Mouse (Mus musculus) cortical plate, adult 2 months (tissue): ENCODE results near the gene Wdr48. TPM values are rescaled to one million over a fixed set of nuclear protein-coding genes. Genes with fewer than 3 reads are reported as not detected.

ENCODE experiments used
- H3K27ac ChIP-seq: fragments of 200-500 bp; 2 replicates; pipeline ENCODE4 v1.5.1; 2012; ENCODE audit warnings: low read length, control low read depth, inconsistent platforms; ENCODE audit not compliant: insufficient read depth
- H3K4me1 ChIP-seq: fragments of 200-500 bp; 2 replicates; pipeline ENCODE4 v1.6.1; 2011; ENCODE audit warnings: low read length; ENCODE audit not compliant: control insufficient read depth, insufficient read depth
- H3K4me3 ChIP-seq: fragments of 200-500 bp; 2 replicates; pipeline ENCODE4 v1.5.1; 2011; ENCODE audit warnings: mild to moderate bottlenecking, low read length, control low read depth; ENCODE audit not compliant: insufficient read depth
- CTCF ChIP-seq: fragments of 200-500 bp; IDR thresholded peaks from 2 replicates; pipeline ENCODE4 v1.5.1; 2011; ENCODE audit warnings: mild to moderate bottlenecking, control low read depth, low read length; ENCODE audit not compliant: insufficient read depth; ENCODE audit errors: extremely low read depth
- POLR2A ChIP-seq: fragments of 200-500 bp; IDR thresholded peaks from 2 replicates; pipeline ENCODE4 v1.6.1; 2011; ENCODE audit warnings: mild to moderate bottlenecking, low read length, control low read depth; ENCODE audit not compliant: insufficient read depth; ENCODE audit errors: extremely low read depth
- polyA plus RNA-seq: library from polyadenylated mRNA; depleted of rRNA; stranded (reverse); fragments of >200 nt; gene quantifications from 2 replicates; pipeline ENCODE4 v1.2.3, GENCODE M21; 2012; rRNA removed

Wdr48 gene
- 68.8 and 76.2 TPM in 2 replicates for polyA plus RNA-seq

DNA sequence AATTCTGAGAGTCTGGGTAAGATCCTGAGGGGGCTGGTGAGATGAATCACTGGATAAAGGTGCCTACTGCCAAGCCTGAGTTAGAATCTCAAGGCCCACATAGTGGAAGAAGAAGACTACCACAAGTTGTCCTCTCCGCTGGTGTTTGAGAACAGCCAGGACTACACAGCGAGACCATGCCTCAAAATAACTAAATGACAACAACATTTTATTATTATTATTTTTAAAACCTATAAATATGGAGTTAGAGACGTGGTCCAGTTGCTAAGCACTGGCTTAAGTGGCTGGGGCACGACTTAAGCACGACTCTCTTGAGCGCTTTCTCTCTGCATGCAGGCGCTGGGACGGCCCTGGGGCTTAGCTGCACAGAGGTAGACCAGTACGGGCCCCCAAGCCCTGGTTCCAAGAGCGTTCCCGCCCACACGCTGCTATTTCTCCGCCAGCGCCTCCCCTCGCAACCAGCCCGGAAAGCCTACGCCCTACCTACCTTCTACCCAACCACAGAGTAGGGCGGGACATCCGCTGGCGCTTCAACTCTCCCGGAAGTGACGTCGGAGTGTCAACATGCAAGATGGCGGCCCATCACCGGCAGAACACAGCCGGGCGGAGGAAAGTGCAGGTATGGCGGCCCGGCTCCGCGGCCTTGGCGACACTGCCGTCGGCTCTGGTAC lies at the start of gene Wdr48:
TSS of gene Wdr48 (plus strand) at position 540 of the 671 bp plus-strand sequence.
- Histone ChIP-seq H3K27ac (peak within 1 kb of the TSS; percentile 55; the same call in 1 of the 2 replicates), H3K4me1 (peaks cover 3% of the 10 kb centered on the region; the same call in 1 of the 2 replicates), H3K4me3 (peak within 1 kb of the TSS; percentile 53)
- TF ChIP-seq POLR2A (peak; percentile 78), CTCF (no peak)

DNA sequence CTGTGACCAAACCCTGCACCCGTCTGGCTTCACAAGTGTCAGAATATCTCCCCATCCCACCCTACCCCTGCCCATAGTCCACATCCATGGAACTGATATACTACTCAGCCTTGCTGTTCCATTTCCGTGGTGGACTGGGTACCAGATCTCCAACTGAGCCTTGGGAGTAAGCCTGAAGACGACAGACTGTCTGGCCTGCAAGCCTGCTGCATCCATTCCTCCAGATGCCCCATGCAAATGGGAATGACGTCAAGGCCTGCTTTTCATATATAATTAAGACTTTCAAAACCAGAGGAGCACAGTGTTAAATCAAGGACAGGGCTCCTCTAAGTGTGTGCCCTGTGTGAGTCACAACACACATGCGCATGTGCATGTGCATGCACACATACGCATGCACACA lies 47.5 kb upstream of the Wdr48 start:
- Histone ChIP-seq H3K27ac (no peak overlapping the region), H3K4me1 (no peaks in the 10 kb centered on the region; the same call in 1 of the 2 replicates), H3K4me3 (no peak overlapping the region)
- TF ChIP-seq POLR2A: no peak
- TF ChIP-seq CTCF: no peak

DNA sequence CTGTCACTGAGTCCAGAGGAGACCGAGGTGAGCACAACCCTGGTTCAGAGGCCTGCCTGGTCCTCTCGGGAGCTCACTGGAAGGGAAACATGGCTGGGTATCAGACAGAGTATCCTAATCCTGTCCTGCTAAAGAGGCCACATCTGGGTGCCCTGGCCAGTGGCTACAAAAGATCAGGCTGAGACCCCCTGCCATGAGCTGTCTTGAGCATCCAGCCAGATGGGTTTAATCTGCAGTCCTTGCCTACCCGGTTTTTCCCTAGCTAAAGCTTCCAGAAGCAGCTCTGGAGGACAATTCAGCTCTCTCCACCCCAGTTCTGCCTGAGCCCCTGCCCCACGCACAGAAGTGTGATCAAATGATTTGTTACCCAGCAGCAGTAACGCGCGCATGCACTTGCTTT lies 46.0 kb upstream of the Wdr48 start:
- no peak overlapping the region for H3K4me3 ChIP-seq
- TF ChIP-seq POLR2A (no peak), CTCF (no peak)
- H3K27ac ChIP-seq: no peak overlapping the region
- no peaks in the 10 kb centered on the region for H3K4me1 ChIP-seq

DNA sequence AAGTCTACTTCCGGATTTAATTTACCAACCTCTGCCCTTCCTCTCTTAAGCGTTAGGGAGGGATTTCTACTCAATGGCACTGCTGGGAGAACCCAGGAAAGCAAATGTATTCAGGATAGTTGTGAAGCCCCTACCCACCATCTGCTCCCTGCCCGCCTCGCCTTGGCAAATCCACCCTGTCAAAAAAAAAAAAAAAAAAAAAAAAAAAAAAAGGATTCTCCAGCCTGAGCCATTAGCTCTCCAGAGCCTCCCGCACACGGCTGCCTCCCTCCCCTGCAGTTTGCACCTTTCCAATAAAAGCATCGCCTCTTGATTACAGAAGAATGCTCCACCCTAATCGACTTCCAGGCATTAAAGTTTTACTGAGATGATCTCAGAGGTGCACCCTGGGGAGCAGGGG lies 45.5 kb upstream of the Wdr48 start:
- Histone ChIP-seq H3K4me1 (no peaks in the 10 kb centered on the region), H3K27ac (no peak overlapping the region), H3K4me3 (no peak overlapping the region)
- TF ChIP-seq POLR2A (no peak), CTCF (no peak)

DNA sequence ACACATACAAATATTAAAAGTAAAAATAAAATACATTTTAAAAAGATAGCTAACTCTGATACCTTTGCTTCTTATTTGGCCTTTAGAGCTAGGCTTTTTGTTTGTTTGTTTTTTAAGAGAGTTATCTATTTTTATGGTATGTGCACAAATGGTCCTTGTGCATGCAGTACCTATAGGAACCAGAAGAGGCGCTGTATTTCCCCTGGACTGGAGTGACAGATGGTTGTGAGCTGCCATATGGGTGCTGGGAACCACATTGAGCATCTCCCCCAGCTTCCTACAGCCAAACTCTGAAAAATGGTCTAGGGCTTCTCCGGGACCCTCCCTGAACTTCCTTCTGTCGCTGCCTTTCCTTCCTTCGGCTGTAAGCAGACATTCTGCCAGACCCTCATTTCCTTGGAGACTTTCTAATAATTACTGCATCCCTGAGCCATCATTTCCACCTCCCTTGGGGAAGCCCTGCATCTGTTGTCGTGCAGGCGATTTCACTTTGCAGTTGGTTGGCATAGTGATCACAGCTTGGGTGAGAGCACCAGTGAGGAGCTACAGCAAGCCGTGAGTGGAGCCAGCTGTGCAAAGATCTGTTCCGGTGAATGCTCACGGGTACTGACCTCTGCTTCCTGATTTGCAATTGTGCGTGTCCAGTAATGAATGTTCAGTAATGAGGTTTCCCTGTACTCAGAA lies 42.2 kb upstream of the Wdr48 start:
- TF ChIP-seq CTCF (no peak), POLR2A (no peak)
- H3K27ac ChIP-seq: no peak overlapping the region
- H3K4me3 ChIP-seq: no peak overlapping the region
- no peaks in the 10 kb centered on the region for H3K4me1 ChIP-seq

DNA sequence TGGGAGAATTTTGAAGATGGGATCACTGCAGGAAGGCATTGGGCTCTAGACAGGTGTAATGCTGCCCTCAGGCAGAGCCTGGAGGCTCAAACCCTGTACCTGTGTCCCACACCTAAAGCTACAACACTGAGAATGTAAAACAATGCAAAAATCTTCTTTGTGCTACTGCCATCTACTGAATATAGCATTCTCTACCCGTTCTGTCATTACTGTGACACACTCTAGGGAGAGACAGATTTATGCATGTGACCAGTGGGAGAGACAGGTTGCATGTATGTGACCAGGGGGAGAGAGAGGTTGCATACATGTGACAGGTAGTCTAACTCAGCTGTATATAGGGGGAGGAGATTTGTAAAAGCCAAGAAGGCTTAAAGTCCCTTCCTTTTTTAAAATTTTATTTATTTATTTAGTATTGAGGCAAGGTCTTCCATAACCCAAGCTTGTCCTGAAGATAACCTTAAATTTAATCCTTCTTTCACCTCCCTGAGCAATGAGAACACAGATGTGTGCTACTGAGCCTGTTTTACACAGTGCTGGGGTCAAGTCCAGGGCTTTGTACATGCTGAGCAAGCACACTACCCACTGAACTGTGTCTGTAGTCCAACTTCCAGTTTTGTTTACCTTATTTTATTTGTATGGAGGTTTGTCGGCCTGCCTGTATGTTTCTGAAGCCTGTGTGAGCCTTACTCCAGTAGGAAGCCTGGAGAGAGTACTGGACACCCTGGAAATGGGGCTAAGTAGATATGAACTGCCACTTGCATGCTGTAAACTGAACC lies 41.4 kb upstream of the Wdr48 start:
- Histone ChIP-seq H3K4me1 (no peaks in the 10 kb centered on the region), H3K4me3 (no peak overlapping the region), H3K27ac (no peak overlapping the region)
- TF ChIP-seq CTCF (0 out of 2 replicates have a peak, but pooled peaks have one; percentile 1), POLR2A (no peak)

DNA sequence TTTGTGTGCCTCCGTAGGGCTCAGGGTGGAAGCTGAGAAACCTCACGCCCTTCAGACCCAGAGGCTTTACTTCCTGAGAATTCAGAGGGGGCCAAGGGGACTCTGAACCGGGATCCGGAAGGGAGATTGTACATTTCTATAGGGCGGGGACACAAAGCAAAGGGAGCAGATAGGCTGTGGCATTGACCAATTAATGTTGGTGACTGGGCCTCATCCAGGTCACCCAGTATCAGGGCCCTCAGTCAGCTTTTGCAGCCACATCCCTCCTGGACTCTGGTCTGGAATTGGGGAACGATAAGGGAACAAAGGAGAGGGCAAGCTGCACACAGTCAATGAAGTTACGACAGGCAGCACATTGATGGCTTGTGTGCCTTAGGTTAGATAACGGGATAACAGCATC lies 40.5 kb upstream of the Wdr48 start:
- Histone ChIP-seq H3K27ac (no peak overlapping the region), H3K4me3 (no peak overlapping the region), H3K4me1 (no peaks in the 10 kb centered on the region)
- TF ChIP-seq CTCF (no peak), POLR2A (no peak)

DNA sequence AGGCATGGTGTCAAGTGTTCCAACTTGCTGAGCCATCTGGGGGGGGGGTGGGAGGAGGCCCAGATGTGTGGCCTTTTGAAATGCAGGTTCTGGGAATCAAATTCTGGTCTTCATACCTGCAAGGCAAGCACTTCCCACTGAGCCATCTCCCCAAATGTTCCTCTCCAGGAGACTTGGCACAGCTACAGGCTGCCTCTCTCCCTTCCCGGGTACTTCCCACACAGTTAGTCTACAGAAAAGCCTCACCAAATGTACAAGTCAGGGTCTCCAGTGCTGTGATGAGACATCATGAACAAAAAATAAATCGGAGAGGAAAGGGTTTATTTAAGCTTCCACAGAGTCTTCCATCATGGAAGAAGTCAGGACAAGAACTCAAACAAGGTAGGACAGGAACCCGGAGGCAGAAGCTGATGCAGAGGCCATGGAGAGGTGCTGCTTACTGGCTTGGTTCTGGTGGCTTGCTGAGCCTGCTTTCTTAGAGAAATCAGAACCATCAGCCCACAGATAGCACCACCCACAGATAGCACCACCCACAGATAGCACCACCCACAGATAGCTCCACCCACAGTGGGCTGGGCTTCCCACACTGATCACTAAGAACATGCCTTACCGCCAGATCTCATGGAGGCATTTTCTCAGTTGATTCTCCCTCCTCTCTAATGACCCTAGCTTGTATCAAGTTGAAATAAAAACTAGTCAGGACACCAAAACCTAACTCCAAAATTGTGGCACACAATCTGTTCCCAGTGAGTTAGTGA lies 7.4 kb upstream of the Wdr48 start:
- Histone ChIP-seq H3K4me3 (no peak overlapping the region), H3K27ac (no peak overlapping the region), H3K4me1 (peaks cover 3% of the 10 kb centered on the region)
- no peak for TF ChIP-seq POLR2A
- TF ChIP-seq CTCF: no peak

DNA sequence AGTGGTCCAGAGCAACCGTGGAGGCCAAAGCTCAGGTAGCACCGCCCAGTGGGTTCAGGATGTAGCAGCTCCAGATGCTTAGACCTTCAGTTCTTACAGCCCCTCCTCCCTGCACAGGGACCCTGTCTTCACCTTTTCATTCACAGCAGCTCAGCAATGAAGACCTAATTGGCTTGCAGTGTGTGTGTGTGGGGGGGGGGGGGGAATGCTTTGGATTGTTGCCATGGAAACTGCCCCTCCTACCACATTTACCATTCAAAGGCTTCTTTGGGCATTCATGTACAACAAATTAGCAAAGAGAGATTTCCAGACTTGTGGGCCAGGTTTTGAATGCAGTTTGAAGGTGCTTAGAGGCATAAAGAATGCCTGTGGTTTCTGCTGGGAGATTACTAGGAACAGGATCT lies 5.8 kb upstream of the Wdr48 start:
- no peak overlapping the region for H3K4me3 ChIP-seq
- no peak overlapping the region for H3K27ac ChIP-seq
- H3K4me1 ChIP-seq: peaks cover 3% of the 10 kb centered on the region
- TF ChIP-seq CTCF (no peak), POLR2A (no peak)
